Mouse (Mus musculus): ENCODE data around the gene Nle1. TPM values are rescaled to one million over a fixed set of nuclear protein-coding genes. Genes with fewer than 3 reads are reported as not detected.

The Nle1 gene
- polyA plus RNA-seq, 1 experiment from 2014 or later: 20.7 TPM

DNA sequence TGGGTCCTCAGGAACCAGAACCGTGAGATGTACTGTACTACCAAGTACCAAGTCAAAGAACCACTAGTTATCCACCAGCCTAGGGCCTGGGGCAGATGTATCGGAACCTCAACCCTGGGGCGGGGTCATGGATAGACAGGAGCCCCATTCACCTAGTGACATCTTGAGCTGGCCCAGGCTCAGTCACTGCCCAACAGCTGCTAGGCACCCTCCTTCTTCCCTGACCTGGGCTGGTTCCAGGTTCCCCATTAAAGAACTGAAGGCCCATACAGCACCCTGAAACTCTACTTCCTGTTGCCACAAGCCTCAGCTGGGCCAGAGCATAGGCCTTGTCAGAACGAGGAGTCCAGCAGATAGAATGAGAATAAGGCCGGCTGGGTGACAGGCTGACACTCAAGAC lies 8.5 kb downstream of the Nle1 start:
- Histone ChIP-seq H3K36me3 (replicated peaks; ENCODE audit: control insufficient read depth, insufficient read depth) (peaks cover 74% of the 10 kb centered on the region), H3K9ac (no peak overlapping the region), H3K4me1 (replicated peaks; ENCODE audit: control insufficient read depth, insufficient read depth, low read length) (no peaks in the 10 kb centered on the region), H3K27ac (no peak overlapping the region), H3K4me2 (replicated peaks) (no peak overlapping the region), H3K27me3 (ENCODE audit: control insufficient read depth, insufficient read depth, low read length) (no peaks in the 10 kb centered on the region), H3K9me3 (ENCODE audit: control insufficient read depth, low read length) (no peaks in the 10 kb centered on the region), H3K4me3 (replicated peaks; ENCODE audit: low read length) (no peak overlapping the region)
- 96% methylated on average over 5 of the region's 5 CpGs for WGBS
- ATAC-seq (ENCODE audit: low FRiP score): no peak
- DNase-seq (ENCODE audit: low spot score): no peak

DNA sequence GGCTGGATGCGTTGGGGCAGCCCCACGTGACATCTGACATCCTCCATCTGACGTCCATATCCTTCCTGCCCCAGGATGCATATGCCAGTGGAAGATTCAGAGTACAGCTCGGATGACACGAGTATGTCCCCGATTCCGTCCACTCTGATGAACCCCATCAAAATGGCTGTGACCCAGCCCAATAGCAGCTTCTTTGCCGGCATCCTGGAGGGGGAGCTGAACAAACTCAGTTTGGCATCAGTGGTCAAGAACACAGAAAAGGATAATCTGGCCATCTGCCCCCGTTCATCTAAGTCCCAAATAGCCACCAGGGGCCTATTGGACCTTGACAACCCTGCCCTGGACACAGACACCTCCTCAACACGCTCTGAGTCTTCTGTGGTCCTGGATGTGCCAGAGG lies 10.7 kb downstream of the Nle1 start:
- Histone ChIP-seq H3K27ac (no peak overlapping the region), H3K36me3 (replicated peaks; ENCODE audit: control insufficient read depth, insufficient read depth) (peaks cover 52% of the 10 kb centered on the region), H3K4me2 (replicated peaks) (no peak overlapping the region), H3K9ac (no peak overlapping the region), H3K4me1 (replicated peaks; ENCODE audit: control insufficient read depth, insufficient read depth, low read length) (no peaks in the 10 kb centered on the region), H3K27me3 (ENCODE audit: control insufficient read depth, insufficient read depth, low read length) (no peaks in the 10 kb centered on the region), H3K9me3 (ENCODE audit: control insufficient read depth, low read length) (no peaks in the 10 kb centered on the region), H3K4me3 (replicated peaks; ENCODE audit: low read length) (no peak overlapping the region)
- no peak for ATAC-seq (ENCODE audit: low FRiP score)
- WGBS: 88% methylated on average over 10 of the region's 10 CpGs
- no peak for DNase-seq (ENCODE audit: low spot score)

DNA sequence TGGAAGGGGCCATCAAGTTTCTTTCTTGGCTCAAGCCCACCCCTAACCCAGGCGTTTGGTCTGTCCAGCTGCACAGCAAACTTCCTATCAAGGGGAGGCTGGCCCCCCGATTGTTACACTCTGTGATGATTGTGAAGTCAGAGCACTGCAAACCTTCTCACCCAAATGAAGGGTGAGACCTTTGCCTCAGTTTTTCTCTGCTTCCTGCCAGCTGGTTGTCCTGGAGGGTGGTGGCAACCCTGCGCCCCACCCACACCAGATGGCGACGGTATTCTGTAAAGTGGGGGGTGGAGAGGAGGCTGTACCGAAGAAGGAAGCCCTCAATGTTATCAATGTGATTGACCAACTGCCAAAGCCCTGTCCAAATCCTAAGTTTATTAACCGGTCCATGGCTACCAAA lies 16.3 kb downstream of the Nle1 start, which contains the start of gene Fndc8:
TSS of gene Fndc8 (plus strand) at position 189 of the 400 bp plus-strand sequence.
- 63% methylated on average over 7 of the region's 7 CpGs for WGBS

DNA sequence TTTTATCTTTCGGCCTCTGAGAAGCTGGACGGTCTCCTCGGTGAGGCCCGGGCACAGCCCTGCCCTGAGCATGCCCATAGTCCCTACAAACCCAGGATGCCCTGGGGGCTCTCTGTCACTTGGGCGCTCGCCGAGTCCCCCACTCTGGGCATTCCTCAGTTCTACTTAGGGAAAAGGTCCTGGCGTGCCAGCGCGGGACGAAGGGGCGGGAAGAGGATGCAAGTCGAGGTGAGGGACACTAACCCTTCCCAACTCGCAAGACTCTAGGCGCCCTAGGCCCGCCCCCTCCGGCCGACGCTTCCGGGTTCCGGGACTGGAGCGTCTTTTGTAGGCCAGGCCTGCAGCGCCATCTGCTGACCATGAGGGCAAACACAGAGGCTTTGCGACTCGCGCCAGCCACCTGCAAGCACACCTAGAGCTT lies 17.9 kb downstream of the Nle1 start, which contains the start of gene Rad51d:
TSS of gene Rad51d (minus strand) at position 273 of the 421 bp plus-strand sequence.
- H3K4me2 ChIP-seq (replicated peaks): peak within 1 kb of the TSS; percentile 94
- H3K4me3 ChIP-seq (replicated peaks; ENCODE audit: low read length): peak within 1 kb of the TSS; percentile 55
- H3K9me3 ChIP-seq (ENCODE audit: control insufficient read depth, low read length): no peaks in the 10 kb centered on the region
- under 1% methylated on average over 26 of the region's 26 CpGs for WGBS
- peak within 1 kb of the TSS; percentile 9; the same call in 1 of the 2 replicates for H3K27ac ChIP-seq
- H3K36me3 ChIP-seq (replicated peaks; ENCODE audit: control insufficient read depth, insufficient read depth): no peaks in the 10 kb centered on the region
- H3K4me1 ChIP-seq (replicated peaks; ENCODE audit: control insufficient read depth, insufficient read depth, low read length): peaks cover 18% of the 10 kb centered on the region
- 0 out of 2 replicates have a peak, but pooled peaks cover 6% of the 10 kb centered on the region for H3K27me3 ChIP-seq (ENCODE audit: control insufficient read depth, insufficient read depth, low read length)
- ATAC-seq (ENCODE audit: low FRiP score) (peak; percentile 86), DNase-seq (ENCODE audit: low spot score) (peak; percentile 96)
- H3K9ac ChIP-seq: peak within 1 kb of the TSS; percentile 57

More for the DNA sequence above, 16.3 kb downstream of the Nle1 start, which contains the start of gene Fndc8:
- no peak within 1 kb of the TSS for H3K4me2 ChIP-seq (replicated peaks)
- H3K27me3 ChIP-seq (ENCODE audit: control insufficient read depth, insufficient read depth, low read length): 0 out of 2 replicates have a peak, but pooled peaks cover 6% of the 10 kb centered on the region
- DNase-seq (ENCODE audit: low spot score) (no peak), ATAC-seq (ENCODE audit: low FRiP score) (no peak)
- H3K36me3 ChIP-seq (replicated peaks; ENCODE audit: control insufficient read depth, insufficient read depth): 0 out of 2 replicates have a peak, but pooled peaks cover under 1% of the 10 kb centered on the region
- no peak within 1 kb of the TSS for H3K4me3 ChIP-seq (replicated peaks; ENCODE audit: low read length)
- H3K4me1 ChIP-seq (replicated peaks; ENCODE audit: control insufficient read depth, insufficient read depth, low read length): peaks cover 18% of the 10 kb centered on the region
- no peak within 1 kb of the TSS for H3K9ac ChIP-seq
- no peak within 1 kb of the TSS for H3K27ac ChIP-seq
- H3K9me3 ChIP-seq (ENCODE audit: control insufficient read depth, low read length): no peaks in the 10 kb centered on the region

DNA sequence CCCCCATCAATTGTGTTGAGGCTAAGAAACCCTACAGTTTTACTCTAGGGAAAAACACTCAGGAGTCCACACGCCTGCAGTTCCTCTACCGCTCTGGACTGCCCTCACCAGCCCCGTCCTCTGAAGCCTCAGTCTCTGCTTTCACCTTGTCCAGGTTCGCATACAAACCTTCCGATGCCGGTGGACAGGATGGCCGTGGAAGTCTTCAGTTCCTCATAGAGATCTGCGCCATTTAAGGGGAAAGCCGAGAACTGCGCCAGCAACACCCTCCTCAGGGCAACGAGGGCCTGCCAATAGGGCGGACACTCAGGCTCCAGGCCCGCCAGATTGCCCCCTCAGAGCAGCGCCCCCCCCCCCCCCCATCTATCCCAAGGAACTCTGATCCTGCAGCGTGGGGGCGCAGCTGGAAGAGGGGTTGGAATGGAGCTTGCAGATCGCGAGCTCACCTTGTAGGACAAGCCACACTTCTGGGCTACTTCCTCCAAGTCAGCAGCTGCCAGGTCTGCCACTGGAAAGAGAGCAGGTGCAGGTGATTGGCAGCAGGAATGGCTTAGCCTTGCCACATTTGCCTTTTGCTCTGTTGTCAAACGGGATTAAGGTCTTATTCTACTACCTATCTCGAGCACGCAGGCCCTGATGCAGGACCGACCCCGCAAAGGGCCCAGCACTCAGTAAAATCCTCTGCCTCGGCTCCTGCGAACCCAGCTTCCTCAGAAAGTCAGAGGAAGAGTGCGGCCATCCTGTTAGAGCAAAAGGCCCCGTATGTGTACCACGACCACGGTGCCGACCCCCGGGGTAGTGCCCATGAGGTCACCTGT lies 18.5 kb downstream of the Nle1 start:
- no peaks in the 10 kb centered on the region for H3K9me3 ChIP-seq (ENCODE audit: control insufficient read depth, low read length)

DNA sequence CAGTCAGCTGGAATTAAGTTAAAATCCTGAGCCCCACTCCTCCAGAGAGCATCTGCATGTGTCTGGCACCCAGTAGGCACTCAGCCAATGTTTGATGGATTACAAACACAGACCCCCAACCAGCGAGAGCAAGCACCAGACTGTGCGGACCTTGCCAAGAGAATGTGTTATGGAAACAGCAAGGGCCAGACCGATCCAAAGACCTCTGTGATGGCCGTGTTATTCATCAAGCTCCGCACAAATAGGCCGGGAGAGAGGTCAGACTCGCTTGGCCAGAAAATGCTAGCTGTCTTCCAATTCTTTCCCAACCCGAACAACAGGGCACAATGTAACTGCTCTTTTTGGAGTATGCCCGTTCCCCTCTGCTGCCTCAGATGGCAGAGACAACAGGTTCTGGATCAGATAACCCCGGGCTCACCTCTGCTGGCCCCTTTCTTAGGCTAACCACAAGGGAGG lies 19.7 kb downstream of the Nle1 start:
- Histone ChIP-seq H3K4me3 (replicated peaks; ENCODE audit: low read length) (no peak overlapping the region), H3K9ac (peak overlapping the region; percentile 16; the same call in 1 of the 2 replicates), H3K36me3 (replicated peaks; ENCODE audit: control insufficient read depth, insufficient read depth) (no peaks in the 10 kb centered on the region), H3K27ac (no peak overlapping the region), H3K9me3 (ENCODE audit: control insufficient read depth, low read length) (no peaks in the 10 kb centered on the region), H3K27me3 (ENCODE audit: control insufficient read depth, insufficient read depth, low read length) (0 out of 2 replicates have a peak, but pooled peaks cover 6% of the 10 kb centered on the region), H3K4me2 (replicated peaks) (peak overlapping the region; percentile 94), H3K4me1 (replicated peaks; ENCODE audit: control insufficient read depth, insufficient read depth, low read length) (peaks cover 18% of the 10 kb centered on the region)
- 0 out of 2 replicates have a peak, but pooled peaks have one; percentile 35 for ATAC-seq (ENCODE audit: low FRiP score)
- 40% methylated on average over 10 of the region's 10 CpGs for WGBS
- DNase-seq (ENCODE audit: low spot score): peak; percentile 57

More for the DNA sequence above, 18.5 kb downstream of the Nle1 start:
- H3K36me3 ChIP-seq (replicated peaks; ENCODE audit: control insufficient read depth, insufficient read depth): no peaks in the 10 kb centered on the region
- WGBS: 9% methylated on average over 30 of the region's 31 CpGs
- peak overlapping the region; percentile 55 for H3K4me3 ChIP-seq (replicated peaks; ENCODE audit: low read length)
- H3K27ac ChIP-seq: peak overlapping the region; percentile 9; the same call in 1 of the 2 replicates
- DNase-seq (ENCODE audit: low spot score) (peak; percentile 37), ATAC-seq (ENCODE audit: low FRiP score) (peak; percentile 59)
- H3K4me1 ChIP-seq (replicated peaks; ENCODE audit: control insufficient read depth, insufficient read depth, low read length): peaks cover 18% of the 10 kb centered on the region
- 0 out of 2 replicates have a peak, but pooled peaks cover 6% of the 10 kb centered on the region for H3K27me3 ChIP-seq (ENCODE audit: control insufficient read depth, insufficient read depth, low read length)
- peak overlapping the region; percentile 94 for H3K4me2 ChIP-seq (replicated peaks)
- peak overlapping the region; percentile 57 for H3K9ac ChIP-seq

DNA sequence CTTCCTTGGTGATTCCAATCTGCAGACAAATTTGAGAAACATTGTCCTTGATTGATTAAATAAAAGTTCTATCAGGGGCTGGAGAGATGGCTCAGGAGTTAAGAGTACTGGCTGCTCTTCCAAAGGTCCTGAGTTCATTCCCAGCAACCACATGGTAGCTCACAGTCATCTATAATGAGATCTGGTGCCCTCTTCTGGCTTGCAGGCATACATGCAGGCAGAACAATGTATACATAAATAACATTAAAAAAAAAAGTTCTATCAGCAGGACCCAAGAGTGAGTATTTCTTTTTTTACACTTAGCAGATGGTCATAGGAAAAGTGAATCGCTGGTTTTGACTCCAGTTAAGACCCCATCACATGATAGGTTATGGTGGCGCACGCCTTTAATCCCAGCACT lies 21.7 kb downstream of the Nle1 start:
- peaks cover 18% of the 10 kb centered on the region for H3K4me1 ChIP-seq (replicated peaks; ENCODE audit: control insufficient read depth, insufficient read depth, low read length)
- no peak overlapping the region for H3K27ac ChIP-seq
- H3K9ac ChIP-seq: no peak overlapping the region
- WGBS: 88% methylated on average over 3 of the region's 3 CpGs
- no peaks in the 10 kb centered on the region for H3K27me3 ChIP-seq (ENCODE audit: control insufficient read depth, insufficient read depth, low read length)
- no peaks in the 10 kb centered on the region for H3K9me3 ChIP-seq (ENCODE audit: control insufficient read depth, low read length)
- DNase-seq (ENCODE audit: low spot score) (no peak), ATAC-seq (ENCODE audit: low FRiP score) (no peak)
- H3K4me3 ChIP-seq (replicated peaks; ENCODE audit: low read length): no peak overlapping the region
- H3K36me3 ChIP-seq (replicated peaks; ENCODE audit: control insufficient read depth, insufficient read depth): no peaks in the 10 kb centered on the region
- H3K4me2 ChIP-seq (replicated peaks): no peak overlapping the region

DNA sequence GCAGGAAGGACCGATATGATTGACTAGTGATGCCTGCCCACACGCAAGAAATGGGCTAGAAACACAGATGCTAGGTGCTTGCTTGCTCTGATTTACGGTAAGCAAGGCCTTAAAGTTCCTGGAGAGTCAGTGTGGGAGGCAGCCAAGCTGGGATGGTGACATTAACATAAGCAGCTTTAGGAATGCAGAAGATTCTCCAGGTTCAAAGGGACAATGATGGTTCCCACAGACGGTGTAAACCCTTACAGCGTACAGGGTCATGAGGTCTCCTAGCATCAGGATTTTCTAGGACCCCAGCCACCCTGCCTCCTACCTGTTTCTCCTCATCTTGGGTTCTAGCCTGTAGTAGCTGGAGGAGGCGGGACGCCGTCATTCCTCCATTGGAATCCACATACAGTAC lies 25.0 kb downstream of the Nle1 start:
- no peak for ATAC-seq (ENCODE audit: low FRiP score)
- Histone ChIP-seq H3K36me3 (replicated peaks; ENCODE audit: control insufficient read depth, insufficient read depth) (peaks cover 7% of the 10 kb centered on the region; the same call in 1 of the 2 replicates), H3K4me3 (replicated peaks; ENCODE audit: low read length) (no peak overlapping the region), H3K4me1 (replicated peaks; ENCODE audit: control insufficient read depth, insufficient read depth, low read length) (peaks cover under 1% of the 10 kb centered on the region), H3K27ac (no peak overlapping the region), H3K27me3 (ENCODE audit: control insufficient read depth, insufficient read depth, low read length) (no peaks in the 10 kb centered on the region), H3K9ac (no peak overlapping the region), H3K9me3 (ENCODE audit: control insufficient read depth, low read length) (no peaks in the 10 kb centered on the region), H3K4me2 (replicated peaks) (no peak overlapping the region)
- WGBS: 69% methylated on average over 8 of the region's 8 CpGs
- no peak for DNase-seq (ENCODE audit: low spot score)

DNA sequence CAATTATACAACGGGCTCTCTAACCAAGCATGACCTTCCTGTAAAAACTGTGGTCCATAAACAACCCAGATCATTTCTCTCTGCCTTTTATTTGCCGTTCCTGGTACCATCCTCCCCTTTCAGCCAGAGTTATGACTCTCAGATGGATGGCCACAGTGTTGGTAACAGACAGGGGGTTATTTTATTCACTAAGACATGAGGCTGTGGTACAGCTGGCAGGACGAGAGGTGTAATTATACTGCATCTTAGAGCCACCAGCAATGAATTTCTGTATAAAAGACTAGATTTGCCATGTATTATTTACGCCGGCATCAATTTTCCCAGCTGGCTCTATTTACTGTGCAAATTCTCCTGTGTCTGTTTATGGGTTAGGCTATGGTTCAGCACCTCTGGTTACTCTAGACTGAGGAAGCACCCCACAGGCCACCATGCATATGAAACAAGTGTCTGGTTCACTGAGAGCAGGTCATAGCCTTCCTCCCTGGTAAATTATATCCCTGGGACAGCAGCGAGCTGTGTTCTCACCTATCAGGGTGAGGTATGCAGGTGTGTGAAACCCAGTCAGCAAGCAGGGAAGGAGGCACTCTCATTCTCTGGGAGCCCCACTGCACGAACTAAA lies 30.4 kb downstream of the Nle1 start:
- ATAC-seq (ENCODE audit: low FRiP score) (no peak), DNase-seq (ENCODE audit: low spot score) (no peak)
- no peak overlapping the region for H3K4me2 ChIP-seq (replicated peaks)
- 80% methylated on average over 7 of the region's 7 CpGs for WGBS
- H3K9me3 ChIP-seq (ENCODE audit: control insufficient read depth, low read length): no peaks in the 10 kb centered on the region
- H3K36me3 ChIP-seq (replicated peaks; ENCODE audit: control insufficient read depth, insufficient read depth): peaks cover 7% of the 10 kb centered on the region; the same call in 1 of the 2 replicates
- no peak overlapping the region for H3K9ac ChIP-seq
- no peaks in the 10 kb centered on the region for H3K4me1 ChIP-seq (replicated peaks; ENCODE audit: control insufficient read depth, insufficient read depth, low read length)
- H3K27me3 ChIP-seq (ENCODE audit: control insufficient read depth, insufficient read depth, low read length): no peaks in the 10 kb centered on the region
- no peak overlapping the region for H3K4me3 ChIP-seq (replicated peaks; ENCODE audit: low read length)
- H3K27ac ChIP-seq: no peak overlapping the region

Measured in hindbrain, embryonic 14.5 days (tissue).